ENCODE assay signal across 10 mouse cellular contexts in the genomic region with DNA sequence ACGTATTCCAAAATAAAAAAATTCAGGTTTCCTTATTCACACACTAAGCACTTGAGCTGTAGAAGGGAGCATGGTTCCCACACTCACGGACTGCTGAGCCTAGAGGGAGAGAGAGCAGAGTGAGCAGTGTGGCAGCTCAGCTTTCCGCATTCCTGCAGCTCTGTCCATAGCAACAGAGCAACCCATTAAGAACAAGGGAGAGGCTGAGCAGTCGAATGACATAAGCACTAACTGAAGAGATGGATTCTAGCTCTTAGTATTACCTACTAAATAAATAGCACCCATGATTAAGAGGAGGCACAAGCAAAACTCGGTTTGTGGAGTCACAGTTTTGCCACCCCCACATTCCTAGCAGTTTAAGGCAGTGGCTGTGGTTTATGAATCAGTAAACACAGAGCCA. TPM values are rescaled to one million over a fixed set of nuclear protein-coding genes. Genes with fewer than 3 reads are reported as not detected.
A peak's percentile ranks its signal among the peaks of the same experiment; 100 is the strongest.
DNase-seq lines count a peak whose midpoint lies in the region; ATAC-seq lines count a peak whose summit lies in the region.
"Had no signal": no experiment of that assay in that cellular context is flagged by ENCODE, and none has a peak within 500 bp of the region (broad histone marks: within the 10 kb centered on the region; RNA-seq: fewer than 3 reads in every experiment).

No protein-coding gene starts in this region.

- H3K4me1 ChIP-seq in neural tube, embryonic 14.5 days (ENCODE audit: control insufficient read depth, insufficient read depth, low read length), result no peaks in the 10 kb centered on the region
- H3K4me1 ChIP-seq: liver, embryonic 13.5 days had no signal

- no peak overlapping the region for H3K9ac ChIP-seq in neural tube, embryonic 14.5 days (replicated peaks; ENCODE audit: low read depth, low read length)
- H3K9ac ChIP-seq: liver, embryonic 13.5 days had no signal

- WGBS in neural tube, embryonic 14.5 days, result 22% methylated on average over 5 of the region's 5 CpGs

- no peak overlapping the region for H3K27ac ChIP-seq in neural tube, embryonic 14.5 days (ENCODE audit: low read depth, low read length)
- H3K27ac ChIP-seq: liver, embryonic 13.5 days had no signal

- 0 out of 2 replicates have a peak, but pooled peaks cover 11% of the 10 kb centered on the region for H3K36me3 ChIP-seq in neural tube, embryonic 14.5 days (ENCODE audit: control insufficient read depth, insufficient read depth, low read length)

- H3K27me3 ChIP-seq in neural tube, embryonic 14.5 days (ENCODE audit: control insufficient read depth, insufficient read depth, low read length), result no peaks in the 10 kb centered on the region
- H3K27me3 ChIP-seq: liver, embryonic 13.5 days had no signal

- no peaks in the 10 kb centered on the region for H3K9me3 ChIP-seq in neural tube, embryonic 14.5 days (ENCODE audit: control insufficient read depth, low read length)
- H3K9me3 ChIP-seq: liver, embryonic 13.5 days had no signal

- no peak overlapping the region for H3K4me3 ChIP-seq in neural tube, embryonic 14.5 days (ENCODE audit: low read depth, low read length)
- H3K4me3 ChIP-seq: liver, embryonic 13.5 days had no signal

- ATAC-seq in neural tube, embryonic 14.5 days (ENCODE audit: low read depth), result peak; percentile 79; the same call in 1 of the 2 replicates

- H3K4me2 ChIP-seq in neural tube, embryonic 14.5 days (ENCODE audit: low read depth, low read length), result no peak overlapping the region
- H3K4me2 ChIP-seq: liver, embryonic 13.5 days had no signal

- peak; percentile 17 for DNase-seq in kidney, postnatal 10 days
- DNase-seq in kidney, postnatal 25 days, result no peak
- peak; percentile 84 for DNase-seq in embryo, embryonic 10 days (ENCODE audit: low spot score)
- peak; percentile 61 to 73 for DNase-seq in lung, adult 18-20 months
- DNase-seq in cerebellum, adult 11-12 months, result no peak
- DNase-seq in heart, adult 18-20 months, result no peak
- no peak for DNase-seq in ovary, postnatal 36 days (ENCODE audit: low spot score)
- DNase-seq: liver, embryonic 13.5 days; thymus, adult 2 months had no signal

RNA-seq across cellular contexts. Expression of a gene that starts 34.2 kb away (rescaled TPM):
- polyA plus RNA-seq in neural tube, embryonic 14.5 days (2014; fragmentation: Nextera tagmentation; extraction: Ambion mirVana), result 5.7 and 6.2 TPM in 2 replicates
- 1 to 10 TPM; 1.6 to 1.7 TPM for total RNA-seq in heart, adult 18-20 months (2021)

RNA-seq across cellular contexts. Expression of a gene that starts 35.1 kb away (rescaled TPM):
- polyA plus RNA-seq in neural tube, embryonic 14.5 days (2014; fragmentation: Nextera tagmentation; extraction: Ambion mirVana), result 13.2 and 14.9 TPM in 2 replicates
- total RNA-seq in heart, adult 18-20 months (2021), result 10 to 100 TPM; 21.7 to 26.3 TPM

Comparison
In these comparisons a context has a peak if more than half of its experiments do, and no peak if none do; other contexts are left out.
1. DNase-seq: peak in kidney, postnatal 10 days (single experiment), embryo, embryonic 10 days (single experiment) and lung, adult 18-20 months (2 of 2); none in kidney, postnatal 25 days (0 of 2), cerebellum, adult 11-12 months (single experiment), heart, adult 18-20 months (0 of 2) and ovary, postnatal 36 days (single experiment).